Mouse (Mus musculus) lung, postnatal 10 days (tissue): ENCODE measurements around the gene Afg3l1.
A peak's percentile ranks its signal among the peaks of the same experiment; 100 is the strongest.
"Not testable (repeated sequence)": the region's sequence is repeated elsewhere in the genome, so short reads cannot be mapped to it uniquely, and the experiment has no call there.

Experiments
- DNase-seq: peaks from one replicate; pipeline ENCODE4 v3.0.0; 2021

The Afg3l1 gene

GRCm38 (mm10) chr8:123477737-123478258 lies at the start of gene Afg3l1:
TSS of gene Afg3l1 (plus strand) at chr8:123477903.
- DNase-seq, result peak; percentile 95

DNA sequence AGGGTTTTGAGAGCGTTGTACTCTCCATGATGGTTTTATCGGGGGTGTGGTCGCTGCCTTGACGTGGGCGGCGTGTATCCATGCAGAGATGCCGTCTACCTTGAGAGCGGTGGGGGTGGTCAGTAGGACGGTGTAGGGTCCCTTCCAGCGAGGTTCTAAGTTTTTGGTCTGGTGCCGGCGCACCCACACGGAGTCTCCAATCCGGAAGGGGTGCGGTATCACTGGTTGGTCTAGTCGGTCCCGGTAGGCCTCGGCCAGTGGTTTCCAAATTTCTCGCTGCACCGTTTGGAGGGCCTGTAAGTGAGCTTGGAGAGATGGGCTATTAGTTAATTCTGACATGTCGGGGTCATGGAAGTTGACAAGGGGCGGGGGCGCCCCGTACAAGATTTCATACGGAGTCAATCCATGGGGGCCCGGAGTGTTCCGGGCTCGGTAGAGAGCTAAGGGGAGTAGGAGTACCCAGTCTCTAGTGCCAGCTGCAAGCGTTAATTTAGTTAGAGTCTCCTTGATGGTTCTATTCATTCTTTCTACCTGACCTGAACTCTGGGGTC lies 49.3 kb upstream of the Afg3l1 start:
- DNase-seq, result no peak

- no peak for DNase-seq
These were observed 48.6 kb upstream of the Afg3l1 start for GRCm38 (mm10) chr8:123428939-123429721.

- not testable (repeated sequence) for DNase-seq
These were observed 48.0 kb upstream of the Afg3l1 start for GRCm38 (mm10) chr8:123429722-123430013.

DNA sequence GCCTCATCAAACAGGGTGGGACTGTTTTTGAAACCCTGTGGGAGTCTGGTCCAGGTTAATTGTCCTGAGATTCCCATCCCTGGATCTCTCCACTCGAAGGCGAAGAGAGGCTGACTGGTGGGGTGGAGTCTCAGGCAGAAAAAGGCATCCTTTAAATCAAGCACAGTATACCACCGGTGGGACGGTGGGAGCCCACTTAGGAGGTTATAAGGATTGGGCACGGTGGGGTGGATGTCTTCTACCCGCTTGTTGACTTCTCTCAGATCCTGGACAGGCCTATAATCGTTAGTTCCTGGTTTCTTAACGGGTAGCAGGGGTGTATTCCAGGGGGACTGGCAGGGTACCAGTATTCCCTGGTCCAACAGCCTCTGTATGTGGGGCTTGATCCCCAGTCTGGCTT lies 46.8 kb upstream of the Afg3l1 start:
- not testable (repeated sequence) for DNase-seq

DNA sequence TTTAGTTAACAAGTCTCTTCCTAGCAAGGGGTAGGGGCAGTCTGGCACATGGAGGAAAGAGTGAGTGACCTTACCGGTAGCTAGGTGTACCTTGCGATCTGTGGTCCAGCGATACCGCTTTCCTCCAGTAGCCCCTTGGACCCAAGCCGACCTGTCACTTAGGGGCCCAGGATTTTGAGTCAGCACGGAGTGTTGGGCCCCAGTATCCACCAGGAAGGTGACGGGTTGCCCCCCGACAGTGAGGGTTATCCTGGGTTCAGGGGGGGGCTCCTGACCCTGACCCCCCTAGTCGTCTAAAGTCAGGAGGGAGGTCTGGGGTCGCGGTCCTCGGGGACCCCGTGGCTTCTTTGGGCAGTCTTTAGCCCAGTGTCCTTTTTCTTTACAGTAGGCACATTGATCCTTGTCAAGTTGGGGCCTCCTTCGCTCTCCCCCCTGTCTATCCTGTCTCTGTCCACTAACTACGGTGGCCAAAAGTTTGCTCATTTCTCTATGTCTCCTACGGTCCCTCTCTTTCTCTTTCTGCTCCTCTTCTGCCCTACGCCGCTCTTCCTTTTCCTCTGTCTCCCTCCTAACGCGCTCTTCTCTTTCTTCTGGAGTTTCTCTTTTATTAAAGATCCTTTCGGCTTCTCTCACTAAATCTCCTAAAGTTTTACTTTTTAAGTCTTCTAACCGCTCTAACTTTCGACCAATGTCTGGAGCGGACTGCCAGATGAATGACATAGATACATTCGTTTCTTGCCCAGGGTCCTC lies 45.9 kb upstream of the Afg3l1 start:
- DNase-seq, result no peak

DNA sequence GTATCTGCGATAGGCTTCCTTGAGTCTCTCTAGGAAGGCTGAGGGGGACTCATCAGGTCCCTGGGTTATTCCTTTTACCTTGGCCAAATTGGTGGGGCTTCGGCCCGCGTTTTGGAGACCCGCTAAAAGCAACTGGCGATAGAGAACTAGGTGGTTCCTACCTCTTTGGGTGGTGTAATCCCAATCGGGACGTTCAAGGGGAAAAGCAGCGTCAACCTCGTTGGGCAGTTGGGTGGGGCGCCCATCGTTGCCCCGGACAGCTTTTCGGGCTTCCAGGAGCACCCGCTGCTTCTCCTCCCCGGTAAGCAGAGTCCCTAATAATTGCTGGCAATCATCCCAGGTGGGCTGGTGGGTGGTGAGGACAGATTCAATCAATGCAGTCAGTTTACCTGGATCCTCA lies 45.3 kb upstream of the Afg3l1 start:
- DNase-seq, result no peak

DNA sequence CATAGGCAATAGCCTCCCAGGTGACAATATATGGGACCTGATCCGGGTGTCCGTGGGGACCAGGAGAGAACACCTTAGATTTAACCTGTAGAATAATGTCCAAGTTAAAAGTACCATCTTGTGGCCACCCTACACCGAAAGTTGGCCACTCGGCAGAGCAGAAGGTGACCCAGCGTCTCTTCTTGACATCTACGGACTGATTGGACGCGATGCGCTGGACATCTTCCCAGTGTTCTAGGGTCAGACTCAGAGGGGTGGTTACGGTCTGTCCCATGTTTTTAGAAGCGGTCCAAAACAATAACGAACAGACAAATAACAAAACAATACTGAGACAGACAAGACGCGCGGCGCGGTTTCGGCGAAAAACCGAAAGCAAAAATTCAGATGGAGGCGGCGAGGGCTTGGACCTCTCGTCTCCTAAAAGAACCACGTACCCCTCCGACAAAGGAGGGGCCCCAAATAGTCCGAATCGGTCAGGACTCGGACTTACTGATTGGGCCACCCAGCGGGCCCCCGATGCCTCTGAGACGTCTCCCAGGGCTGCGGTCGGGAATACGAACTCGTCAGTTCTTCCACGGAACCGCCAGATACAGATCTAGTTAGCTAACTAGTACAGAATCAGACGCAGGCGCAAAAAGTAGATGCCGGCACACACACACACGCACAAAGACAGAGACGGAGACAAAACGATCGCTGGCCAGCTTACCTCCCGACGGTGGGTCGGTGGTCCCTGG lies 44.3 kb upstream of the Afg3l1 start:
- DNase-seq, result not testable (repeated sequence)

DNA sequence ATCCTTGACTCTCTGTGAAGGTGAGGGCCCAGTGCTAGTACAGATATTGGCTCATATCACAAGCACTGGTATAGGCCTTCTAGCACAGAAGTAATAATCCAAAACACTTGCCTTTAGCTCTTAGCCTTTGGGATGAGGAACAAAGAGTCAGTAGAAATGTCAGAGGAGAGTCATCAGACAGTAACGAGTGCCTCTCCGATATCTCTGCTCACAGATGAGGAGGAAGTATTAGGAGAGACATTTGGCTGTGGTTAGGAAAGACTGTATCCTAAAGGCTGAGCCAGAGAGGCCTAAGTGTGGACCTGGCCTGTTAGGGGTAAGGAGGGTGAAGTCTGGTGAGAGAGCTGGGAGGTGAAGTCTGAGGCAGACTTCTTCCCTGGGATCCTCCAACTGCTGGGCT lies 35.9 kb upstream of the Afg3l1 start:
- no peak for DNase-seq

DNA sequence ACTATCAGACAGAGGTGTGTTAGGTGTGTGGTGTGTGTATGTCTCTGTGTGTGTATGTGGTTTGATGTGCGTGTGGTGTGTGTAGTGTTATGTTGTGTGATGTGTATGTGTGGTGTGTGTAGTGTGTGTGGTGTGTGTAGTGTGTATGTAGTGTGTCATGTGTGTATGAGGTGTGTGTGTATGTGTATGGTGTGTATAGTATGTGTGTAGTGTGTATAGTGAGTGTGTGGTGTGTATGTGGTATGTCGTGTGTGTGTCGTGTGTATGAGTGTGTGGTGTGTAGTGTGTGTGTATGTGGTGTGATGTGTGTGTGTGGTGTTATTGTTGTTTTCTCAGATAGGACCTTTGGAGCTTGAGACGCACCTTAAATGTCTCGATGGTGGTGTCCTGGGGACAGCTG lies 35.4 kb upstream of the Afg3l1 start:
- no peak for DNase-seq

DNA sequence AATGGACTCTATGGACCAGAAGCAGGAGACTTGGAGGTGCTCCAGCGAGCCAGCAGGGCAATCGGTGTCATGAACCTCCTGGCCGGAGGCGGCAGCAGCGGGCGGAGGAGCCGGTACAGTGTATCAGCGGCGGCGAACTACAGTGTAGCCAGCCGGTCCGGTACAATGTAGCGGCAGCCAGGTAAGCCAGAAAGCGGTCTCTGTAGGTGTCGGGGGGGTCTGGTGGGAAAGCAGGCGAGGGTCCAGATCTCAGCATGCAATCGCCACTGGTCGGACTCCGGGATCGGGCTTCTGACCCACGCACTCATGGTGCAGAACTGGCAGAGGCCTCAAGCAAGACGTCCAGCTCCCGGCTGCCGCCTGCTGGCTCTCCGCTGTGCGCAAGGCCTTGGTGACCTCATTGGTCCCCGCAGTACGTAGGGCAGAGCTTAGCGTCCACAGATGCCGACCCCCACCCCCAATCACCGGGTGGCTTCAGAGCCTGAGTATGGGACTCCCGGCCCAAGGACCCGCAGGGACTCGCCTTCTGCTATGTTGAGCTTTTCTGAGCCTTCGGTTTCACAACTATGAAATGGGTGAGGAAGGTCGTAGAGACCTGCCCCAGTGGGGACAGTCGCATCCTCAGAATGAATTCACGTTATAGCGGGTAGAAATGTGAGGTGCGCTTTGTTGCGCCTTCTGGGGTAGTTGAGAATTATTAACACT lies 34.7 kb upstream of the Afg3l1 start:
- DNase-seq, result peak; percentile 96

GRCm38 (mm10) chr8:123443576-123443921 lies 34.2 kb upstream of the Afg3l1 start:
- no peak for DNase-seq

DNA sequence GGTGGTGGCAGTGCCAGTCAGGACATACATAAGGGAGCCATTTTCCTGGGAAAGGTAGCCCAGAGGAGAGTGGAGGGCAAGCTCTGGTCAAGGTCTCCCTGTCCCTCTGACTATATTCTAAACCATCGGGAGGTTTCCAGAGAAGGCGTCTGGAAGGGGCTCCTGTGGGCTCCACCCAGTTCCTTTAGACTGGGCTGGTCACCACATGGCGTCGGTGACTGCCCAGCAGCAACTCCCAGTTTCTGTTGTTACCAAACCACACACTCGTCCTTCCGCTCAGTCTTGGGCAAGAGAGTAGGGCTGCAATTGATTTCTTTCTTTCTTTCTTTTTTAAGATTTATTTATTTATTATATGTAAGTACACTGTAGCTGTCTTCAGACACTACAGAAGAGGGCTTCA lies 33.6 kb upstream of the Afg3l1 start:
- no peak for DNase-seq

- DNase-seq, result no peak
These were observed 31.7 kb upstream of the Afg3l1 start for GRCm38 (mm10) chr8:123445981-123446380.

- DNase-seq, result no peak
These were observed 30.9 kb upstream of the Afg3l1 start for GRCm38 (mm10) chr8:123446799-123447198.

GRCm38 (mm10) chr8:123450783-123451182 lies 26.9 kb upstream of the Afg3l1 start:
- DNase-seq, result no peak

DNA sequence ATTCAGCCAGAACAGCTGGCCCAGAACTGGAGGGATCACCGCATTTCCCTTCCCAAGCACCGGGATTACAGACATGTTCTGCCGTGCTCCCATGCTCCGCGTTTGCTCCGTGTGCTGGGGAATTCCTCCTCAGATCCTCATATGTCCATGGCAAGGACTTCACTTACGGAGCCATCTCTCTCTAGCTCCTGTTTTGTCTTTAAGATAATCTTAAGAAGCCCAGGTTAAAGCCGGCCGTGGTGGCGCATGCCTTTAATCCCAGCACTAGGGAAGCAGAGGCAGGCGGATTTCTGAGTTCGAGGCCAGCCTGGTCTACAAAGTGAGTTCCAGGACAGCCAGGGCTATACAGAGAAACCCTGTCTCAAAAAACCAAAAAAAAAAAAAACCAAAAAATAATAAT lies 26.0 kb upstream of the Afg3l1 start:
- not testable (repeated sequence) for DNase-seq

DNA sequence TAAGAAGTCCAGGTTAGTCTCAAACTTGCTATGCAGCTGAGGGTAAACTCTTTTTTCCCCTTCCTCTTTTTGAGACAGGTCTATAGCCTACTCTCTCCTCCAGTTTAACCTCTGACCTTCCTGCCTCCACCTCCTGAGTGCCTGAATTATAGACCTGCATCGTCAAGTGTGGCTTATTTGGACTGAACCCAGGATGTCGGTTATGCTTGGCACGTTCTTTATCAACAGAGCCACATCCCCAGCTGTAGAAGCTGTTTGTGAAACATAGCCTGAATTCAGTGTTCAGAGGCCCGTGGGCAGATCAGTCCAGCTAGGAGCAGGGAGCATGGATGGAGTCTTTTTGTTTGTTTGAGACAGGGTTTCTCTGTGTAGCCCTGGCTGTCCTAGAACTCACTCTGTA lies 25.6 kb upstream of the Afg3l1 start:
- no peak for DNase-seq

DNA sequence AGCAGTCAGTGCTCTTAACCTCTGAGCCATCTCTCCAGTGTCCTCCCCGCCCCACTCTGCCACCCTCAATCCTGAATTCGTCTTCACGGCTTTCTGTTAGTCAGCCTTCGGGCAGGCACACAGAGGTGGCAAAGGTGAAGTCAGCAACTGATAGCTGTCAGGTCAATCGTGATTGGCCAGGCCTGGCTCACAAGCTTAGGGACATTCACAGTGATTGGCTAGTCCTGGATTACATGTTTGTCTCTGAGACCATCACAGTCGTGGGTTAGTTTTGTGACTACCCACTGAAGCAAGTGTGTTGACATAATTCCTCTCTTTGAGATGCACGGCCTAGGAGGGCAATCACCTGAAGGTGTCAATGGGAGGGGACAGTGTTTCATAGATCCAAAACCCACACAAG lies 24.4 kb upstream of the Afg3l1 start:
- DNase-seq, result no peak

GRCm38 (mm10) chr8:123453951-123454350 lies 23.8 kb upstream of the Afg3l1 start:
- DNase-seq, result no peak

- DNase-seq, result no peak
These were observed 23.1 kb upstream of the Afg3l1 start for GRCm38 (mm10) chr8:123454559-123454958.

GRCm38 (mm10) chr8:123463651-123464050 lies 14.1 kb upstream of the Afg3l1 start:
- no peak for DNase-seq

DNA sequence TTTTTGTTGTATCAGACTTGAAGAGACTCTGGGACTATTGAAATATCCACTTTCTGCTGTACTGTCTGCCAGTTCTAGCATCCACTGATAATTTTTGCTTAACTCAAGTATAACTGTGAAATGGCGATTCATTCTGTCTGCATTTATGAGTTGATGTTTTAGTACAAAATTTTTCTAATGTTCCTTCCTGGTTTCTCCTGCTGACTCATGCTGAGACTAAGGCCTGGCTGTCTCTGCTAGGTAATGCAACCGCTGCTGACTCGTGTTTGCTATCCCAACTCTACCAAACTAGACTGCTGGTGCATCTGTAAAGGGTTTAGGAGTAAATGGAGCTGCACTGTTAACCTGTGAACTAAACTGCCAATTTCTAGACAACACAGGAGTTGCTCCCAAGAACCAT lies 10.2 kb upstream of the Afg3l1 start:
- no peak for DNase-seq
